Mouse (Mus musculus) cerebellum, adult 8-10 months (tissue): ENCODE measurements around the gene Atp6v0d1.
A peak's percentile ranks its signal among the peaks of the same experiment; 100 is the strongest.

ENCODE experiments used
- DNase-seq: peaks from one replicate; pipeline ENCODE4 v3.0.0; 2022

Gene Atp6v0d1

GRCm38 (mm10) chr8:105536546-105536945 lies 29.3 kb downstream of the Atp6v0d1 start:
- no peak for DNase-seq

GRCm38 (mm10) chr8:105533892-105534329 lies 31.9 kb downstream of the Atp6v0d1 start:
- peak; percentile 72 for DNase-seq

- no peak for DNase-seq
Measured at GRCm38 (mm10) chr8:105533439-105533838, 32.4 kb downstream of the Atp6v0d1 start.

- DNase-seq: no peak
Measured at GRCm38 (mm10) chr8:105531774-105532173, 34.1 kb downstream of the Atp6v0d1 start.

- DNase-seq: no peak
Measured at GRCm38 (mm10) chr8:105529271-105529670, 36.6 kb downstream of the Atp6v0d1 start.

DNA sequence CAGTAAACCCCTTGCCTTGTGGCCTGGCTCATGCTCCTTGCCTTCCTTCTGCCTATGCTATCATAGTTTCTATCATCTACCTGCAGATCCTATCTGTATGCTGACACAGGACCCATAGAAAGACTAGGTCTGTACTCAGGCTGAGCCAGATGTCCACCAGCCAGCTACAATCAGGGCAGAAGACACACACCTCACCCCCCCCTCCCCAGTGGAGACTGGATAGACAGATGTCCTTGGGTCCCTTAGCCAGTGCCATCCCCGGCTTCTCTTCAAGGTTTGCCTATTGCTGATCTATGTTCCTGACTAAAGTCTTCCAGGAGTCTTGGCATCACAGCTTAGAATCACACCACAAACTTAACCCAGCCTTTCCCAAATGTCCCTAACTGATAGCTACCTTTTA lies 37.6 kb downstream of the Atp6v0d1 start:
- no peak for DNase-seq

GRCm38 (mm10) chr8:105527110-105527509 lies 38.7 kb downstream of the Atp6v0d1 start:
- no peak for DNase-seq

DNA sequence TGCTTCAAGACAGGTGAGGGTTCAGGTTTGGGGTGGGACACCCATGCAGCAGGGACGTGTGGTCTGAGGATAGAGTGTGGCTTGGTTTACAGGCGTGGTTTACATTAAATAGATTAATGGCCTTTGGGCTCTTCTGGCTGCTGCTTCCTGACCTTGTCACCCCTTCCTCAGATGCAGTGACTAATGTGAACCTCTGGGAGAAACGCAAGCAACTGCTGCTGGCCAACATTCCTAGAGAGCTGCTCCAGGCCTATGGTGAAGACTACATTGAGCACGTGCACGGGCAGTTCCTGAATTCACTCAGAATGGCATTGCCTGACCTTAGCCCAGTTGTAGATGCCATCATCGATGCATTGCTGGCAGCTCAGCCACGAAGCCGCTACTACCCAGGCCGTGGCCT lies 43.0 kb downstream of the Atp6v0d1 start:
- no peak for DNase-seq

DNA sequence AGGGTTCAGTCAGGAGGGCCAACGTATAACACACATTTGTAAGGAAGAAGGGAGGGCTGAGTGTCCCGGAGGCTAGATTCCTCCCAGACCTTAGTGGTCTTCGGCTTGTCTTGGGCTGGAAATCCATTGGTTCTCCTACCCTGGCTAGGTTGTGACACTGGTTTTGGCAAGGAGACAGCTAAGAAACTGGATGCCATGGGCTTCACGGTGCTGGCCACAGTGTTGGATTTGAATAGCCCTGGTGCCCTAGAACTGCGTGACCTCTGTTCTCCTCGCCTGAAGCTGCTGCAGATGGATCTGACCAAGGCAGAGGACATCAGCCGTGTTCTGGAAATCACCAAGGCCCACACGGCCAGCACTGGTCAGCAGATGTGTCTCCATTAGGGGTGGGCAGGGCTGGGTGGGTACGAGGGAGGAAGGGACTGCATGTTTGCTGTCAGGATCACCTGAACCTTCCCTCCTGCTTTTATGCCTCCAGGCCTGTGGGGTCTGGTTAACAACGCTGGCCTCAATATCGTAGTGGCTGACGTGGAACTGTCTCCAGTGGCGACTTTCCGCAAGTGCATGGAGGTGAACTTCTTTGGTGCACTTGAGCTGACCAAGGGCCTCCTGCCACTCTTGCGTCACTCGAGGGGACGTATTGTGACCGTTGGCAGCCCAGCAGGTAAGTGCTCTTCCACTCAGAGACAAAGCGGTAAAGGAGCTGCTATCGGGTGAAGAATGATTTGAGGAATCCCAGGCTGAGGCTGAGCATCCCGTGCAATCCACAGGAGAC lies 43.7 kb downstream of the Atp6v0d1 start:
- no peak for DNase-seq

GRCm38 (mm10) chr8:105521061-105521460 lies 44.8 kb downstream of the Atp6v0d1 start:
- no peak for DNase-seq

DNA sequence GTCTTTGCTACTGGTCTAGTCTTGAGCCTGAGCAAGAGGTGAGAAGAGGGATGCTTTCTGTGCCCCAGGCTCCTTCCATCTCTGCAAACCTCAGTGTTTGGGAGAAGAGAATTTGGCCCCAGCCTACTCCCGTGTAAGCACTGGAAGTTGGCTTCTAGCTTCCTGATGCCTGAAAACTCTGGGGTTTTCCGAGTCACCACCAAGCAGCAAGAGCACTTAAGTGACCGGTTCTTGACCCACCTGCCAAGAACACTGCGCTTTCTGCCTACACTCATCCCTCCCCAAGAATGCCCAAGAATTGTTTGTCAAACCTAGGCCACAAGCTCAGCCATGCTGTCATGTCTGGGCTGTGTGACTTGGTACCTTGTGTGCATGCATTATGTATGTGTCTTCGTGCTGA lies 45.3 kb downstream of the Atp6v0d1 start:
- DNase-seq: no peak

- DNase-seq: no peak
Measured at GRCm38 (mm10) chr8:105519591-105519990, 46.3 kb downstream of the Atp6v0d1 start.

DNA sequence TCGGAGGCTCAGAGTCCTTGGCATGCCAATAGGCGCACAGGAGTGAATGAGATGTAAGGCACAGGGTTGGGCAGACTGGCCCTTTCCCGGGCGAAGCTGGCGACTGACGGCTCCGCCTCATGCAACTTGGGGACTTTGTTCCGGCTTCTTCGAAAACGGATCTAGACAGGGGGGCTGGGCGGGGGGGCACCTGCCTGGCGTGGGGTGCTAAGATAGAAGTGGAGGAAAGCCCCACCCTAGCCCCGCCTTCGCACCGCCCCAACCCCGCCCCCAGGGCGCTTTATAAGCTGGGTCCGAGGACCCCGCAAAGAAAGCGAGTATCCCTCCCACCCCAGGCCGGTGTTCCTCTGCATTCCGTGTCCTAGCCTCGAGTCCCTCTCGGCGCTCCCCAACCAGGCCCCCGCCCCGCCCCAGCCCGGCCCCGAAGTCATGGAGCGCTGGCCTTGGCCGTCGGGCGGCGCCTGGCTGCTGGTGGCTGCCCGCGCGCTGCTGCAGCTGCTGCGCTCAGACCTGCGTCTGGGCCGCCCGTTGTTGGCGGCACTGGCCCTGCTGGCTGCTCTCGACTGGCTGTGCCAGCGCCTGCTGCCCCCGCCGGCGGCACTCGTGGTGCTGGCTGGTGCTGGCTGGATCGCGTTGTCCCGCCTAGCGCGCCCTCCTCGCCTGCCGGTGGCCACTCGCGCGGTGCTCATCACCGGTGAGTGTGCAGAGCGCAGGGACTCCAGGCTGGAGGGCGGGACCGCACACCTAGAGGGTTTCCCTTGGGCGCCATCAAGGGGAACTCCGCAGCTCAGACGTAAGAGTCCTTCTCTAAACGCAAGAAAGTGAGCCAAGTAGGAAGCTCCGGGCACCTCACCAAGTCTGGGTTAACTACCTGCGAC lies 47.2 kb downstream of the Atp6v0d1 start, which contains the start of gene Hsd11b2:
TSS of gene Hsd11b2 (plus strand) at position 320 of the 878 bp plus-strand sequence.
- no peak for DNase-seq

DNA sequence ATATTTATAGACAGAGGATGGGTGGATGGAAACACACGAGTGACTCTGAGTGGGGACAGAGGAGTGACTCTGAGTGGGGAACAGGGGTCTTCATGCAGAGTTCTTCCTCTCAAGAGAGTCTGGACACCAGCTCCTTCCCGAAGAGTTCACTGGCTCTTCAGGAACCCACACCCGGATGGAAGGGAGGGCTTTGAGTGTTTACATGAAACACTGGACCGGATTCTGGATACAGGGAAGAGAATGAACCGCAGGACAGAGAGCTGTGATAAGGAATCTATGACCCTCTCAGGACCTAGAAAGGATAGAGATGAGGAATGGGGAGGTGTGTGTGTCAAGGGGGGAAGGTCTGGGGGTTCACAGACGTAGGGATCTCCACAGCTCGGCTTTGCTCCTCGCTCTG lies 48.5 kb downstream of the Atp6v0d1 start:
- no peak for DNase-seq

DNA sequence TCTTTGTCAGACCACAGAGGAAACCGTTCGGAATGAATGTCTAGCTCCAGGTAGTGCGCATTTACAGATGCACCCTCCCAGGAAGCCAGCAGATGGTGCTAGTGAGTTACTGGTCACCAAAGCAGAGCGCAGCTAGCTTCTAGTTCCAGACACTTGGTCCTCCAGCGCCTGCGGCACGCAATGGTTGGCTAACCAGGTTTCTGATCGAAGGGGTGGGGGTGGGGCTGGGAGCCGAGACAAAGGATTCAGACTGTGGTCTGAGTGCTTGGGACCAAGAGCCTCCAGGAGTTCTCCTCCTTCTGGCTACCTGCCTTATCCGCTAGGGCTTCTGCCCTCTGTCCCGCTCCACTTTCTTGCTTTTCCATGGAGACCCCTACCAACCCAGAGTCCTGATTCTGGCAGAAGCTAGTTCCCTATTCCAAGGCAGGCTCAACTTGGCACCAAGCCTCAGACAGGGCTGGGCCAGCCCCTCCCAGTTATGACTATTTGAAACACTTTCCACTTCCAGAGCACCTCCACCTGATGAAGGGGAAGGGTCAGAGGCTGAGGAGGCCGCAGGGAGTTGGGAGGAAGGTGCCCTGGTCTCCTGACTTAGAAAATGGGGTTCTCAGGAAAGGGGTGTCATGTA lies 49.7 kb downstream of the Atp6v0d1 start:
- DNase-seq: peak; percentile 73

DNA sequence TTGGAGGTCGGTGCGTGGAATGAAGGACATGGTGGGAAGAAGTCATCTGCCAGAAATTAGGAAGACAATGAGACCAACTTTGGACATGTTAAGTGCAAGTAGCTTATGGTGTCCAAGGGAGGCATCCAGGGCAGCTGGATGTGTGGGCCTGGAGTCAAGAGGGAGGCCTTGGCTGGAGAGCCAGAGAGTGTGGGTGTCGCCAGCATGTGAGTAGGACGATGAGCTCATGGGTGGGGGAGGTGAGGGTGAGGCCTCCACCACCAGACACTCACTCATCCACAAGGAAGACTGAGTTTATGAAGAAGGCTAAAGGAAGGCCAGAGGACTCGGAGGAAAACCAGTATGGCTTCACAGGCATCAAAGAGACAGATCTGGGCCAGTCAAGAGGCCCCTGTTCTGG lies 51.2 kb downstream of the Atp6v0d1 start:
- no peak for DNase-seq

GRCm38 (mm10) chr8:105514194-105514593 lies 51.7 kb downstream of the Atp6v0d1 start:
- DNase-seq: no peak

- DNase-seq: no peak
Measured at GRCm38 (mm10) chr8:105509997-105510735, 55.7 kb downstream of the Atp6v0d1 start.

- DNase-seq: no peak
Measured at GRCm38 (mm10) chr8:105508758-105509157, 57.1 kb downstream of the Atp6v0d1 start.

- DNase-seq: no peak
Measured at GRCm38 (mm10) chr8:105506977-105507376, 58.9 kb downstream of the Atp6v0d1 start.

DNA sequence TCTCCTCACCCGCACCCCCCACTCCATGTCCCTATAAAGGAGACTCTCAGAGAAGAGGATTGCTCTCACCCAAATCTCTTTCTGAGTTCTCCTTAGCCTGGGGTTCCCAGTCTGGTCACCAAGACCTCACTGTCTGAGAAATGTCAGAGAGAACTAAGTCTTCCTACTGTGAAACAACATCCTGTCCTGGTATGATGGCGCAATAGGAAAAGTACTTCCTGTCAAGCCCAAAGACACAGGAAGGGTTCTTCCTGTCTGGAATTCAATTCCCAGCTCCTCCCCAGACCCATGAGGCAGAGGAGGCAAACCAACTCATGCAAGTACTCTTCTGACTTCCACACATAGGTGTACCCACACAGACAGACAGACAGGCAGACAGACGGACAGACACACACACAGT lies 61.2 kb downstream of the Atp6v0d1 start:
- DNase-seq: no peak

- no peak for DNase-seq
Measured at GRCm38 (mm10) chr8:105499787-105500186, 66.1 kb downstream of the Atp6v0d1 start.
